Mouse (Mus musculus): ENCODE measurements around the gene Zfp677.

DNA sequence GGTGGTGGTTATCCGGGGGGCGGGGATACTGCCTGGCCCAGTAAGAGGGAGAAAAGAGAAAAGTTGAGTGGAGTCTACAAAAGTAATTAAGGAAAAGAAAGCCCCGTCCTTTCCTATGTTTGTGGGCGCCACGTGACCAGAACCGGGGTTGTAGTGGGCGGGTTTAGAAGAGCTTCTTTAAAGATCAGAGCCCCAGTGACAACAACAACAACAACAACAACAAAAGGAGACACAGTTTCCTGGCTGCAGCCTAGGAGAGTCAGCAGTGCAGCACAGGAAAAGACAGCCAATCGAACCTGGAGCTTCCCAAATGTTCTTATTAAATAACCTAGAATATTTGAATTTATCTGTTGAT is 486 bp downstream of the Zfp677 start:
- TF ChIP-seq CTCF (IDR thresholded peaks at IDR 0.05; ENCODE audit: low read depth) (no peak), EP300 (IDR thresholded peaks at IDR 0.05; ENCODE audit: low read depth) (no peak)

Data from liver, postnatal 0 days (tissue).